Comparison of ENCODE assay signal across 12 mouse cellular contexts in genomic region chr14:57230264-57231015, GRCm38 (mm10).
"Had no signal": no experiment of that assay in that cellular context is flagged by ENCODE, and none has a peak within 500 bp of the region (broad histone marks: within the 10 kb centered on the region; RNA-seq: fewer than 3 reads in every experiment).

No protein-coding gene starts in this region.

- H3K4me2 ChIP-seq: kidney, embryonic 15.5 days; liver, embryonic 11.5 days; liver, embryonic 15.5 days; midbrain, embryonic 13.5 days had no signal

- H3K36me3 ChIP-seq: kidney, embryonic 15.5 days; liver, embryonic 15.5 days; midbrain, embryonic 13.5 days had no signal

- H3K4me3 ChIP-seq: kidney, embryonic 15.5 days; liver, embryonic 15.5 days; midbrain, embryonic 13.5 days had no signal

- H3K4me1 ChIP-seq: liver, embryonic 15.5 days had no signal

- H3K27me3 ChIP-seq: kidney, embryonic 15.5 days; liver, embryonic 15.5 days; midbrain, embryonic 13.5 days had no signal

- DNase-seq: kidney, adult 2 months; kidney, postnatal 14 days; left cerebral cortex, postnatal 4 days; lung, adult 2 months; lung, postnatal 36 days; right cerebral cortex, postnatal 25 days; thymus, postnatal 14 days had no signal

- ATAC-seq: lung, postnatal 0 days; midbrain, embryonic 13.5 days had no signal

- H3K9ac ChIP-seq: kidney, embryonic 15.5 days; liver, embryonic 15.5 days; midbrain, embryonic 13.5 days had no signal

- H3K27ac ChIP-seq: kidney, embryonic 15.5 days; liver, embryonic 15.5 days; midbrain, embryonic 13.5 days had no signal

- H3K9me3 ChIP-seq: kidney, embryonic 15.5 days; liver, embryonic 15.5 days; midbrain, embryonic 13.5 days had no signal
